Mouse (Mus musculus) heart, adult 10 weeks (tissue): ENCODE results near the gene Bglap3. TPM values are rescaled to one million over a fixed set of nuclear protein-coding genes. Genes with fewer than 3 reads are reported as not detected.

Experiments used
- polyA plus RNA-seq: library from polyadenylated mRNA; stranded (reverse); fragments of 350-450 nt; fragmentation: Illumina TruSeq; extraction: RNeasy Lipid Tissue Mini Kit (QIAGEN cat#74804); gene quantifications from one replicate; pipeline ENCODE4 v1.2.3, GENCODE M21; 2014; ENCODE audit warnings: low read depth, low replicate concordance

Gene Bglap3
- not detected for polyA plus RNA-seq

GRCm38 (mm10) chr3:88372643-88373042 is at the start of gene Bglap3:
TSS of gene Bglap3 (minus strand) at chr3:88372743.

GRCm38 (mm10) chr3:88409741-88410644 is 37.5 kb upstream of the Bglap3 start, which contains the start of gene Pmf1:
TSS of gene Pmf1 (minus strand) at chr3:88410331.

GRCm38 (mm10) chr3:88384364-88384763 is 11.8 kb upstream of the Bglap3 start, which contains the start of gene Bglap:
TSS of gene Bglap (minus strand) at chr3:88384464.

GRCm38 (mm10) chr3:88378599-88378998 is 6.1 kb upstream of the Bglap3 start, which contains the start of gene Bglap2:
TSS of gene Bglap2 (minus strand) at chr3:88378699.

GRCm38 (mm10) chr3:88364337-88364736 is 8.2 kb downstream of the Bglap3 start, which contains the start of gene Paqr6:
TSS of gene Paqr6 (plus strand) at chr3:88364584.

GRCm38 (mm10) chr3:88336058-88337013 is 36.2 kb downstream of the Bglap3 start, which contains the start of the genes Tmem79 and Smg5:
TSS of gene Tmem79 (minus strand) at chr3:88336148.
TSS of gene Smg5 (plus strand) at chr3:88336260.

GRCm38 (mm10) chr3:88324951-88325405 is 47.6 kb downstream of the Bglap3 start, which contains the start of gene Glmp:
TSS of gene Glmp (plus strand) at chr3:88325023.

Other genes with a start within 250 kb of the Bglap3 start
- 107 TPM for gene Mef2d, start 230.4 kb downstream of the Bglap3 start, polyA plus RNA-seq
- gene Rhbg, start 118.0 kb downstream of the Bglap3 start, polyA plus RNA-seq, result not detected
- not detected for gene Gm38392, start 85.5 kb downstream of the Bglap3 start, polyA plus RNA-seq
- 11.3 TPM for gene Tsacc, start 75.7 kb downstream of the Bglap3 start, polyA plus RNA-seq
- 153 TPM for gene Cct3, start 75.6 kb downstream of the Bglap3 start, polyA plus RNA-seq
- 72.2 TPM for gene Glmp, start 47.7 kb downstream of the Bglap3 start, polyA plus RNA-seq
- 1.8 TPM for gene Tmem79, start 36.6 kb downstream of the Bglap3 start, polyA plus RNA-seq
- gene Smg5, start 36.5 kb downstream of the Bglap3 start, polyA plus RNA-seq, result 58.8 TPM
- gene Paqr6, start 8.2 kb downstream of the Bglap3 start, polyA plus RNA-seq, result 1.6 TPM
- not detected for gene Bglap2, start 6.0 kb upstream of the Bglap3 start, polyA plus RNA-seq
- not detected for gene Bglap, start 11.7 kb upstream of the Bglap3 start, polyA plus RNA-seq
- gene Pmf1, start 37.6 kb upstream of the Bglap3 start, polyA plus RNA-seq, result 16.4 TPM
- 17.0 TPM for gene Slc25a44, start 52.4 kb upstream of the Bglap3 start, polyA plus RNA-seq
- 4.1 TPM for gene Sema4a, start 88.4 kb upstream of the Bglap3 start, polyA plus RNA-seq
- gene Lmna, start 137.2 kb upstream of the Bglap3 start, polyA plus RNA-seq, result 80.8 TPM
- gene Mex3a, start 159.7 kb upstream of the Bglap3 start, polyA plus RNA-seq, result 0.34 TPM
- gene Rab25, start 175.6 kb upstream of the Bglap3 start, polyA plus RNA-seq, result not detected
- 116 TPM for gene Lamtor2, start 180.3 kb upstream of the Bglap3 start, polyA plus RNA-seq
- 60.0 TPM for gene Ubqln4, start 181.0 kb upstream of the Bglap3 start, polyA plus RNA-seq
- 76.6 TPM for gene Ssr2, start 203.1 kb upstream of the Bglap3 start, polyA plus RNA-seq
- 32.9 TPM for gene Arhgef2, start 233.2 kb upstream of the Bglap3 start, polyA plus RNA-seq